Comparison of ENCODE assay signal across 8 mouse cellular contexts in genomic region chr12:106185398-106186077, GRCm38 (mm10).
A peak's percentile ranks its signal among the peaks of the same experiment; 100 is the strongest.
DNase-seq lines count a peak whose midpoint lies in the region; ATAC-seq lines count a peak whose summit lies in the region.

No protein-coding gene starts in this region.

- DNase-seq in gastrocnemius, postnatal 25 days, result peak; percentile 29
- DNase-seq in gastrocnemius, postnatal 4 days (ENCODE audit: low spot score in 2 of 2), result no peak
- DNase-seq in brain, adult 2 months (ENCODE audit: low read depth, low spot score), result peak; percentile 96
- peak; percentile 87 to 88 for DNase-seq in cerebellum, postnatal 25 days
- peak; percentile 51 to 86 for DNase-seq in layer of hippocampus, postnatal 14 days (ENCODE audit: low spot score in 2 of 2)
- no peak for DNase-seq in urinary bladder, adult 18-20 months (ENCODE audit: low spot score in 2 of 2)
- no peak for DNase-seq in urinary bladder, postnatal 4 days (ENCODE audit: low spot score in 2 of 2)

- ATAC-seq in megakaryocyte progenitor cell, adult 5-6 weeks (replicated peaks; ENCODE audit: poor library complexity), result no peak

Comparison
In these comparisons a context has a peak if more than half of its experiments do, and no peak if none do; other contexts are left out.
1. DNase-seq: peak in gastrocnemius, postnatal 25 days (single experiment), brain, adult 2 months (single experiment), cerebellum, postnatal 25 days (2 of 2) and layer of hippocampus, postnatal 14 days (2 of 2); none in gastrocnemius, postnatal 4 days (0 of 2), urinary bladder, adult 18-20 months (0 of 2) and urinary bladder, postnatal 4 days (0 of 2).